Mouse (Mus musculus) kidney, postnatal 0 days (tissue): ENCODE data around the gene Trp73. TPM values are rescaled to one million over a fixed set of nuclear protein-coding genes. Genes with fewer than 3 reads are reported as not detected.

ENCODE experiments used
- ATAC-seq: fragments of 200-750 bp; cut with Nextera tagmentation; replicated peaks from 2 replicates; pipeline ENCODE4 v1.8.0; 2017; ENCODE audit warnings: low read depth, moderate number of reproducible peaks, moderate TSS enrichment, moderate library complexity; ENCODE audit not compliant: low FRiP score
- DNase-seq: peaks from one replicate; pipeline ENCODE4 v3.0.0-alpha.2; 2016; ENCODE audit warnings: low spot score
- H3K27ac ChIP-seq: fragments of 300-500 bp; sonication (generic); 2 replicates; pipeline ENCODE4 v1.5.1; 2014; ENCODE audit warnings: mild to moderate bottlenecking
- H3K27me3 ChIP-seq: fragments of 300-500 bp; sonication (generic); 2 replicates; pipeline ENCODE4 v1.6.1; 2014; ENCODE audit warnings: low read length, mixed read lengths; ENCODE audit not compliant: insufficient read depth
- H3K36me3 ChIP-seq: fragments of 300-500 bp; sonication (generic); 2 replicates; pipeline ENCODE4 v1.6.1; 2014; ENCODE audit warnings: low read length, mixed read lengths; ENCODE audit not compliant: insufficient read depth
- H3K4me1 ChIP-seq: fragments of 300-500 bp; sonication (generic); replicated peaks from 2 replicates; pipeline ENCODE4 v1.6.1; 2014; ENCODE audit warnings: antibody characterized with exemption, low read length, mixed read lengths; ENCODE audit not compliant: insufficient read depth
- H3K4me2 ChIP-seq: fragments of 300-500 bp; sonication (generic); 2 replicates; pipeline ENCODE4 v1.6.1; 2014; ENCODE audit warnings: mild to moderate bottlenecking, low read length, moderate library complexity, mixed read lengths
- H3K4me3 ChIP-seq: fragments of 300-500 bp; sonication (generic); replicated peaks from 2 replicates; pipeline ENCODE4 v1.5.1; 2014; ENCODE audit warnings: low read depth, low read length
- H3K9ac ChIP-seq: fragments of 300-500 bp; sonication (generic); 2 replicates; pipeline ENCODE4 v1.6.1; 2014; ENCODE audit warnings: low read depth, low read length
- H3K9me3 ChIP-seq: fragments of 300-500 bp; sonication (generic); replicated peaks from 2 replicates; pipeline ENCODE4 v1.6.1; 2016; ENCODE audit warnings: low read length, inconsistent platforms, mixed read lengths
- CTCF ChIP-seq: IDR thresholded peaks from 2 replicates; pipeline ENCODE4 v1.5.1; 2016; ENCODE audit warnings: antibody characterized with exemption, low read depth, mild to moderate bottlenecking, moderate library complexity
- WGBS: fragments of 180-500 bp; shearing (Covaris S2); extraction: QIAGEN DNeasy Blood & Tissue Kit; methylation state at CpG from one replicate; pipeline ENCODE4 v1.1.7; 2014; 5-methylcytosine and 5-hydroxymethylcytosine counted together
- polyA plus RNA-seq: library from polyadenylated mRNA; unstranded; fragments of >200 nt; fragmentation: Nextera tagmentation; extraction: Ambion mirVana; gene quantifications from 2 replicates; pipeline ENCODE4 v1.2.1, GENCODE M21; 2015

Trp73 gene
- polyA plus RNA-seq, 1 experiment from 2014 or later = 0.25 TPM

- H3K9ac ChIP-seq = no peak overlapping the region
- H3K4me3 ChIP-seq = no peak overlapping the region
- no peak for TF ChIP-seq CTCF
- no peaks in the 10 kb centered on the region for H3K27me3 ChIP-seq
- no peaks in the 10 kb centered on the region for H3K9me3 ChIP-seq
- DNase-seq (no peak), ATAC-seq (no peak)
- H3K36me3 ChIP-seq = no peaks in the 10 kb centered on the region
- no peak overlapping the region for H3K27ac ChIP-seq
- WGBS = 65% methylated on average over 4 of the region's 4 CpGs
- no peak overlapping the region for H3K4me2 ChIP-seq
- H3K4me1 ChIP-seq = no peaks in the 10 kb centered on the region
Observed at GRCm38 (mm10) chr4:154057696-154058095, 82.3 kb downstream of the Trp73 start.

- no peak for TF ChIP-seq CTCF
- DNase-seq (no peak), ATAC-seq (no peak)
- no peaks in the 10 kb centered on the region for H3K36me3 ChIP-seq
- H3K4me1 ChIP-seq = no peaks in the 10 kb centered on the region
- no peak overlapping the region for H3K4me2 ChIP-seq
- WGBS = 29% methylated on average over 2 of the region's 2 CpGs
- no peak overlapping the region for H3K4me3 ChIP-seq
- no peak overlapping the region for H3K27ac ChIP-seq
- no peaks in the 10 kb centered on the region for H3K27me3 ChIP-seq
- no peak overlapping the region for H3K9ac ChIP-seq
- no peaks in the 10 kb centered on the region for H3K9me3 ChIP-seq
Observed at GRCm38 (mm10) chr4:154056661-154057060, 83.3 kb downstream of the Trp73 start.

- H3K4me3 ChIP-seq = no peak overlapping the region
- no peak overlapping the region for H3K27ac ChIP-seq
- no peaks in the 10 kb centered on the region for H3K9me3 ChIP-seq
- no peak for TF ChIP-seq CTCF
- H3K4me1 ChIP-seq = no peaks in the 10 kb centered on the region
- DNase-seq (no peak), ATAC-seq (no peak)
- H3K9ac ChIP-seq = no peak overlapping the region
- WGBS = 63% methylated on average over 2 of the region's 2 CpGs
- no peak overlapping the region for H3K4me2 ChIP-seq
- no peaks in the 10 kb centered on the region for H3K36me3 ChIP-seq
- no peaks in the 10 kb centered on the region for H3K27me3 ChIP-seq
Observed at GRCm38 (mm10) chr4:154056046-154056445, 84.0 kb downstream of the Trp73 start.

GRCm38 (mm10) chr4:154055482-154055881 lies 84.5 kb downstream of the Trp73 start:
- Histone ChIP-seq H3K9me3 (no peaks in the 10 kb centered on the region), H3K9ac (no peak overlapping the region), H3K36me3 (no peaks in the 10 kb centered on the region), H3K4me2 (no peak overlapping the region), H3K4me3 (no peak overlapping the region), H3K27me3 (no peaks in the 10 kb centered on the region), H3K4me1 (no peaks in the 10 kb centered on the region), H3K27ac (no peak overlapping the region)
- DNase-seq = no peak
- WGBS = 84% methylated on average over 7 of the region's 7 CpGs
- no peak for TF ChIP-seq CTCF
- ATAC-seq = no peak

- Histone ChIP-seq H3K9me3 (no peaks in the 10 kb centered on the region), H3K36me3 (no peaks in the 10 kb centered on the region), H3K4me3 (no peak overlapping the region), H3K9ac (no peak overlapping the region), H3K4me2 (no peak overlapping the region), H3K27ac (no peak overlapping the region), H3K4me1 (no peaks in the 10 kb centered on the region), H3K27me3 (no peaks in the 10 kb centered on the region)
- WGBS = 68% methylated on average over 4 of the region's 4 CpGs
- ATAC-seq (no peak), DNase-seq (no peak)
- TF ChIP-seq CTCF = peak; percentile 29
Observed at GRCm38 (mm10) chr4:154053065-154053464, 86.9 kb downstream of the Trp73 start.

GRCm38 (mm10) chr4:154051401-154051800 lies 88.6 kb downstream of the Trp73 start:
- WGBS = 82% methylated on average over 3 of the region's 3 CpGs
- Histone ChIP-seq H3K27me3 (no peaks in the 10 kb centered on the region), H3K36me3 (no peaks in the 10 kb centered on the region), H3K9ac (no peak overlapping the region), H3K9me3 (no peaks in the 10 kb centered on the region), H3K27ac (no peak overlapping the region), H3K4me1 (no peaks in the 10 kb centered on the region), H3K4me3 (no peak overlapping the region), H3K4me2 (no peak overlapping the region)
- no peak for TF ChIP-seq CTCF
- no peak for ATAC-seq
- DNase-seq = no peak

- Histone ChIP-seq H3K4me2 (no peak overlapping the region), H3K4me1 (no peaks in the 10 kb centered on the region), H3K27ac (no peak overlapping the region), H3K36me3 (no peaks in the 10 kb centered on the region), H3K27me3 (no peaks in the 10 kb centered on the region), H3K9me3 (no peaks in the 10 kb centered on the region), H3K9ac (no peak overlapping the region), H3K4me3 (no peak overlapping the region)
- WGBS = 69% methylated on average over 5 of the region's 5 CpGs
- peak; percentile 37; the same call in 1 of the 2 replicates for TF ChIP-seq CTCF
- ATAC-seq = no peak
- no peak for DNase-seq
Observed at GRCm38 (mm10) chr4:154045837-154046236, 94.2 kb downstream of the Trp73 start.
